Mouse (Mus musculus) G1E (cell line): ENCODE data around the gene Odf2.

Experiments
- CTCF ChIP-seq: IDR thresholded peaks from 2 replicates; pipeline ENCODE4 v1.5.1; 2012; ENCODE audit warnings: low read depth, low read length, inconsistent platforms, mixed read lengths
- GATA1 ChIP-seq: IDR thresholded peaks from 2 replicates; pipeline ENCODE4 v1.6.1; 2012; ENCODE audit warnings: borderline replicate concordance, low read length, inconsistent platforms, mixed read lengths
- GATA2 ChIP-seq: IDR thresholded peaks from 2 replicates; pipeline ENCODE4 v1.6.1; 2012; ENCODE audit warnings: low read depth, low read length, inconsistent platforms, borderline replicate concordance
- POLR2AphosphoS5 ChIP-seq: IDR thresholded peaks from 2 replicates; pipeline ENCODE4 v1.6.1; 2012; ENCODE audit warnings: low read depth, low read length, inconsistent platforms; ENCODE audit not compliant: insufficient replicate concordance
- TAL1 ChIP-seq: conservative IDR thresholded peaks from 2 replicates; pipeline ENCODE4 v1.6.1; 2012; ENCODE audit warnings: low read depth, low read length, inconsistent platforms, mixed read lengths

GRCm38 (mm10) chr2:29966826-29967225 is 77.8 kb downstream of the Odf2 start:
- TF ChIP-seq POLR2AphosphoS5 (no peak), CTCF (no peak), TAL1 (no peak), GATA1 (no peak), GATA2 (no peak)
